Mouse (Mus musculus): ENCODE data around the gene Cd101. TPM values are rescaled to one million over a fixed set of nuclear protein-coding genes. Genes with fewer than 3 reads are reported as not detected.

The Cd101 gene
- polyA plus RNA-seq (2014; fragmentation: Illumina TruSeq; extraction: RNeasy Lipid Tissue Mini Kit (QIAGEN cat#74804); ENCODE audit: low read depth, low replicate concordance) = not detected

GRCm38 (mm10) chr3:101029339-101029738 is at the start of gene Cd101:
Cd101 (minus strand) TSS chr3:101029556.

DNA sequence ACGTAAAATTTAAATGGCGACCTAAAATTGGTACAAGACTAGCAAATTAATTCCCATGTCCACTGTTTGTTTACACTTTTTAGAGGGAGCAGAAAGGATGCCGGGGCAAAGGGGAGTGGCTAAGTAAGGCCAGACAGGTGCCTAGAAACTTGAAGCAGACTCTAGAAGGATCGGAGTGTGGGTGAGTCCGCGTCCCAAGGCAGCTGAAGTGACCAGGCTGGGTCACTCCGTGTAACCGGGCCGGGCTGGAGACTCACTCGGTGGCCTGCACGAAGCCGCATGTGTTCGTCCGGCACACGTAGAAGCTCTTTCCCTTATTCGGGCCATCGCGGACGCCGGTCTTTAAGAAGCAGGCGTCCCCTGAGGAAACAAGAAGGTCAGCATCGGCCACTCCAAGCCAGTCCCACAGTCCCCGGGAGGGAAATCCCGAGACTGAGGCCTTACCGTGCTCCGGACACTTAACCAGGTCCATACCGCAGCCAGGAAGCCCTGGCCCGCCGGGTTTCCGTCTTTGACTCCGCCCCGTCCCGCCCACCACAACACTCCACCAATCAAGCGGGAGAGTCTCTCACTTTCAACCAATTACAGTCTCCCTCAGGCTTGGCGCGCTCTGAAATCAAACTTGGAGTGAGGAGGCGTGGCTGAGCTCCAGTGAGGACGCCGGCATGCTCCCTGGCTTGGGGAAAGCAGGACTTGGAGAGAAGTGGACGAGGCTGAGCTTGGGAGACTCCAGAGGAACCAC is 60.0 kb downstream of the Cd101 start, which contains the start of gene Ttf2:
TSS of gene Ttf2 (minus strand) at position 488 of the 742 bp plus-strand sequence.

Other genes with a start within 250 kb of the Cd101 start
- 2.3 TPM for gene Vtcn1, start 204.1 kb downstream of the Cd101 start, polyA plus RNA-seq (2014; fragmentation: Illumina TruSeq; extraction: RNeasy Lipid Tissue Mini Kit (QIAGEN cat#74804); ENCODE audit: low read depth, low replicate concordance)
- 0.11 TPM for gene Trim45, start 107.4 kb downstream of the Cd101 start, polyA plus RNA-seq (2014; fragmentation: Illumina TruSeq; extraction: RNeasy Lipid Tissue Mini Kit (QIAGEN cat#74804); ENCODE audit: low read depth, low replicate concordance)
- 1.5 TPM for gene Ttf2, start 59.9 kb downstream of the Cd101 start, polyA plus RNA-seq (2014; fragmentation: Illumina TruSeq; extraction: RNeasy Lipid Tissue Mini Kit (QIAGEN cat#74804); ENCODE audit: low read depth, low replicate concordance)
- 1.1 TPM for gene Ptgfrn, start 80.7 kb upstream of the Cd101 start, polyA plus RNA-seq (2014; fragmentation: Illumina TruSeq; extraction: RNeasy Lipid Tissue Mini Kit (QIAGEN cat#74804); ENCODE audit: low read depth, low replicate concordance)

Data from liver, adult 10 weeks (tissue).